Mouse (Mus musculus): Measurements from ENCODE around the gene Abcc3. TPM values are rescaled to one million over a fixed set of nuclear protein-coding genes. Genes with fewer than 3 reads are reported as not detected.
"Not testable (repeated sequence)": the region's sequence is repeated elsewhere in the genome, so short reads cannot be mapped to it uniquely, and the experiment has no call there.

Abcc3 gene
- polyA plus RNA-seq, 1 experiment from 2014 or later, result 7.7 TPM

DNA sequence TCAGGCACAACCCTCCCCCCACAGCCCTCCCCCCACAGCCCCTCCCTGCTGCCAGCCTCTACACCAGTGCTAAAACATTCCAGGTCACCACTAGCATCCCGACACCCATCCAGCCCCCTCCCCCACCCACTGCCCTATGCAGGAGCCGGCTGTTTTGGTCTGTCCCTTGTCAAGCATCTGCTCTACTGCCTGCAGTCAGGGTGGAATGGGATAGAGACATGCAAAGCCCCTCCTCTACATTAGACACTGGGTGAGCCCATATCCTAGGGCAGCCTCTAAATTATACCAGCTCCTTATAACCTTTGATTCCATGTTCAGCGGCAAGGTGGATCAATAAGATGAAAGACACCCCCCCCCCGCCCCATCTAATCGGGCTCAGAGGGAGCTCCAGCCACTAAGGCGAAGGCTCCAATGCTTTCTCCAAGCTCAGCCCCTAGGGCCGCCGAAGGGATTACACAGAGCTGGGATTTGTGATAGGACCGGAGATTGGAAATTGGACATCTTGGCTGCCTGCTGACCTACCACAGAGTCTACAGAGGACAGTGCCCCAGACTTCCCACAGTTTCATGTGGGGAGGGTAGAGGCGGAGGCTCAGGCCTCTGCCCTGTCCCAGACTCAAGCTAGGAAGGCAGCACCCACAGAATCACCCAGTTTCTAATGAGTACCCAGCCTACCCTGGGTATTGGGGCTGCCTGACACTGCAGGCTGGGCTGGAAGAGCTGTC is 26.4 kb upstream of the Abcc3 start:
- H3K4me1 ChIP-seq, result peaks cover 11% of the 10 kb centered on the region

DNA sequence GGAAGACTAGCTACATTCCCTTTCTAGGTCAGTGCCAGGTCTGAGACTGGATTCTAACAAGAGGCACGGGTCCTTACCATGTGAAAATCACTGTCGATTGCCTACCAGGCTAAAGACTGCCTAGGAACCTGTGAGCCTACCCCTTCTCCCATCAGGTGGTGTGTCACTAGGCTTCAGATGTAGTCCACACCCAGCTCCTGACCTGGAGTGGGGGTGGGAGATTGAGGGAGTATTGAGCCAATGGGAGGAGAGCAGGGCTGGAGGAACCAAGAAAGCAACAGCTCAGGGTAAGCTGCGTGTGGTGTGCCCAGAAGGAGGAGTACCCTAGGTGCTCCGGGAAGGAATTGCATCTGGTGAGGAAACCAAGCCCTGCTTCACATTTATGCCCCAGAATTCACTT is 21.2 kb upstream of the Abcc3 start:
- Histone ChIP-seq H3K27me3 (replicated peaks) (no peaks in the 10 kb centered on the region), H3K27ac (no peak overlapping the region), H3K9ac (no peak overlapping the region), H3K4me1 (peaks cover 17% of the 10 kb centered on the region), H3K36me3 (no peaks in the 10 kb centered on the region), H3K4me3 (replicated peaks) (no peak overlapping the region), H3K9me3 (no peaks in the 10 kb centered on the region), H3K4me2 (no peak overlapping the region)
- WGBS, result 43% methylated on average over 4 of the region's 4 CpGs
- ATAC-seq (ENCODE audit: insufficient read depth, low FRiP score, low read depth), result no peak

More for the DNA sequence above, 26.4 kb upstream of the Abcc3 start:
- Histone ChIP-seq H3K27me3 (replicated peaks) (no peaks in the 10 kb centered on the region), H3K36me3 (no peaks in the 10 kb centered on the region), H3K9ac (no peak overlapping the region), H3K4me3 (replicated peaks) (no peak overlapping the region), H3K9me3 (no peaks in the 10 kb centered on the region), H3K27ac (no peak overlapping the region), H3K4me2 (no peak overlapping the region)
- WGBS, result 60% methylated on average over 10 of the region's 10 CpGs
- no peak for ATAC-seq (ENCODE audit: insufficient read depth, low FRiP score, low read depth)

DNA sequence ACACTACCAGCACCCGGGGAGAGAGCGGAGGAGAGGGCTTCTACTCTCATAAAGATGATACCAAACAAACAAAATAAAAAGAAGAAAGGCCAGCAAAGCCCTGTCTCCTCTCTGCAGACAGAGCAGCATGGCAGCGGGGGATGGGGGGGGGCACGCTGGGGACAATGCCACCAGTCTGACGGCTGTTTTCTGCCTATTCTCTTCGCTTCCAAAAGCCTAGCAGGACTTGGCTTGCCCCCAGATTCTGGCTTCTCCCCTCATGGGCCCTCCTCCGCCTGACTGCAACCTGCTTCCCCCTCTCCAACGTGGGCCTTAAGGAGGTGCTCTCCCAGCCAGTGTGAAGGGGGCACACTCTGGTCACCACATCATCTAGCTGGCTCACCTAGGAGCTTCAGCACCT is 20.7 kb upstream of the Abcc3 start:
- no peaks in the 10 kb centered on the region for H3K36me3 ChIP-seq
- 0 out of 2 replicates have a peak, but pooled peaks have one; percentile 16 for ATAC-seq (ENCODE audit: insufficient read depth, low FRiP score, low read depth)
- 29% methylated on average over 8 of the region's 8 CpGs for WGBS
- H3K4me1 ChIP-seq, result peaks cover 18% of the 10 kb centered on the region
- no peaks in the 10 kb centered on the region for H3K27me3 ChIP-seq (replicated peaks)
- H3K4me3 ChIP-seq (replicated peaks), result no peak overlapping the region
- H3K27ac ChIP-seq, result no peak overlapping the region
- H3K4me2 ChIP-seq, result no peak overlapping the region
- no peaks in the 10 kb centered on the region for H3K9me3 ChIP-seq
- H3K9ac ChIP-seq, result no peak overlapping the region

DNA sequence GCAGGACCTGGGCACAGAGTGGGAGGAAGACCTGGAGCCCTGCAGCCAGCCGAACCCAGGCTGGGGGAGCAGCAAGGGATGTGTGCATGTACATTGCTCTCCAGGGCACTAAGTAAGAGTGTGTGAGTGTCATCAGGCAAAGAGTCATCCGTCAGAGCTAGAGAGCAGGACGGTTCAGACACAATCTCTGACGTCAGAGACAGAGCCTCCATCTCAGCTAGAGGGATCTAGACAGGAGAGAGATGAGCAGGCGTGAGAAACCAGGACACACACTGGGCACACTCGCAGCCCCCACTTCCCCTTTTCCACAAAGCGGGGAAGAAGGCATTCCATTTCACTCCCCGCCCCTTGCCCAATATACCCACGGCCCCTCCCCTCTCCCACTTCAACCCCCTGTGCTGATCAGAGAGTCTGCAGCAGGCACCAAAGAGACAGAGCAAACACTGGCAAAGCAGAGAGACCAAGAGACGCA is 20.2 kb upstream of the Abcc3 start:
- no peak overlapping the region for H3K27ac ChIP-seq
- peaks cover 19% of the 10 kb centered on the region for H3K4me1 ChIP-seq
- no peaks in the 10 kb centered on the region for H3K27me3 ChIP-seq (replicated peaks)
- no peak for ATAC-seq (ENCODE audit: insufficient read depth, low FRiP score, low read depth)
- no peak overlapping the region for H3K4me2 ChIP-seq
- H3K4me3 ChIP-seq (replicated peaks), result no peak overlapping the region
- no peaks in the 10 kb centered on the region for H3K9me3 ChIP-seq
- H3K9ac ChIP-seq, result no peak overlapping the region
- no peaks in the 10 kb centered on the region for H3K36me3 ChIP-seq
- WGBS, result 30% methylated on average over 10 of the region's 10 CpGs

DNA sequence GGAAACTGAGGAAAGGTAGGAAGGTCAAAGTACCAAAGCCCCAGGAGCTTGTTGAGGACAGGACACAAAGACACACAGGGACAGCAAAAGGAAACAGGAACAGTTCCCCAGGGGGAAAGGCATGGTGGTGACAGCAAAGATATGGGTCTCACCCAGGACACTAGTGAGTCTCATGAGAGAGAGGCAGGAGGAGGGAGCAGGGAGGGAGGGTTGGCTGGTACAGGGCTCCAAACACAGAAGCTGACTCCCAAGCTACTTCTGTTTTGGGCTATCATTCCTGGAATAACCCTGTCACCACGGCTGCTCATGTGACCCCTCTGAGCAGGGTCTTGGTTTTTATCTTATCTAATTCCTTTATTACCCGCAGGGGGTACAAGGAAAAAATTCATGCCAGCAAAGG is 19.8 kb upstream of the Abcc3 start:
- Histone ChIP-seq H3K4me2 (no peak overlapping the region), H3K9me3 (no peaks in the 10 kb centered on the region), H3K27ac (no peak overlapping the region), H3K27me3 (replicated peaks) (no peaks in the 10 kb centered on the region), H3K9ac (no peak overlapping the region), H3K4me1 (peaks cover 24% of the 10 kb centered on the region), H3K4me3 (replicated peaks) (no peak overlapping the region), H3K36me3 (no peaks in the 10 kb centered on the region)
- no peak for ATAC-seq (ENCODE audit: insufficient read depth, low FRiP score, low read depth)
- 24% methylated on average over 2 of the region's 2 CpGs for WGBS

DNA sequence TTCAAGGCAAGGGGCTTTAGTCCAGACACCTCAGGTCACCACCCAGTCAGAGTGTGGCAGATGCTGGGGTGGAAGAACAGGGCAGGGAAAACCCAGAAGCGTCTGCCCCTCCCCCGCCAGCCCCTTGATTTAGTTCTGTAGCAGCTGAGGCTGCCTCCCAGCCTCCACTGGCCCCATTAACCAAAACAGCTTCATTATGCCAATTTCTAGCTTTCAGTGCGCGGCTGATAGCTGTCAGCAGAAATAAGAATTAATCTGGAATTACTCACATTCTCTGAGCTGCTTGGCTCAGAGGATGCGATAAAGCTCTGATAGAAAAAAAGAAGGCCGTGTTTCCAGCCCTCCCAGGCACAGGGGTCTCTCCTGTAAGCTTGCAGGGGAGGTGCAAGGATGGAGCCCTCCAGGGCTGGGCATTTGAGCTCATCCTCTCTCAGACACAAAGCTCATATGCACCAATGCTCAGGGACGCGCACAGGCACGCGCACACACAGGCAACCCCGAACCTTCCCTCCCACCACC is 15.1 kb upstream of the Abcc3 start:
- no peak overlapping the region for H3K27ac ChIP-seq
- ATAC-seq (ENCODE audit: insufficient read depth, low FRiP score, low read depth), result no peak

DNA sequence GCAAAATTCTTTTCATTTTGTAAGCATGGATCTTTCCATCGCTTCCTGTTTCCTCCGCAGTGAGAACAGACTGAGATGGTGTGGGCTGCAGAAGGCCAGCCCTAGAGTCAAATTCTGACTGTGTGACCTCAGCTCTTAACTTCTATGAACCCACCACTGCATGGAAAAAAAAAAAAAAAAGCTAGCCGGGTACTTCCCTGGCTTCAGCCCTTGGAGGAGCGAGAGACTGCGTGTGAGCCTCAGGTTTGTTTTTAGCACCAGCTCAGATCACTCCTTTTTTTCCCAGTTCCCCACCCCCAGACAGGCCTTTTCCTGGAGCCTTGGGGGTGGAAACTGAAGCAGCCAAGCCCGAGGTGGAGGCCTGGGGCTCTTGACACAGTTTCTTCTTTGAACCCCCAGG is 12.6 kb upstream of the Abcc3 start:
- no peak for ATAC-seq (ENCODE audit: insufficient read depth, low FRiP score, low read depth)
- Histone ChIP-seq H3K4me3 (replicated peaks) (no peak overlapping the region), H3K27me3 (replicated peaks) (no peaks in the 10 kb centered on the region), H3K4me2 (no peak overlapping the region), H3K36me3 (no peaks in the 10 kb centered on the region), H3K27ac (no peak overlapping the region), H3K9ac (no peak overlapping the region), H3K9me3 (no peaks in the 10 kb centered on the region), H3K4me1 (peaks cover 29% of the 10 kb centered on the region)
- 47% methylated on average over 6 of the region's 6 CpGs for WGBS

More for the DNA sequence above, 15.1 kb upstream of the Abcc3 start:
- no peak overlapping the region for H3K4me2 ChIP-seq
- H3K9me3 ChIP-seq, result no peaks in the 10 kb centered on the region
- no peaks in the 10 kb centered on the region for H3K27me3 ChIP-seq (replicated peaks)
- H3K4me3 ChIP-seq (replicated peaks), result no peak overlapping the region
- H3K4me1 ChIP-seq, result peaks cover 30% of the 10 kb centered on the region
- no peak overlapping the region for H3K9ac ChIP-seq
- H3K36me3 ChIP-seq, result no peaks in the 10 kb centered on the region
- WGBS, result 44% methylated on average over 11 of the region's 11 CpGs

DNA sequence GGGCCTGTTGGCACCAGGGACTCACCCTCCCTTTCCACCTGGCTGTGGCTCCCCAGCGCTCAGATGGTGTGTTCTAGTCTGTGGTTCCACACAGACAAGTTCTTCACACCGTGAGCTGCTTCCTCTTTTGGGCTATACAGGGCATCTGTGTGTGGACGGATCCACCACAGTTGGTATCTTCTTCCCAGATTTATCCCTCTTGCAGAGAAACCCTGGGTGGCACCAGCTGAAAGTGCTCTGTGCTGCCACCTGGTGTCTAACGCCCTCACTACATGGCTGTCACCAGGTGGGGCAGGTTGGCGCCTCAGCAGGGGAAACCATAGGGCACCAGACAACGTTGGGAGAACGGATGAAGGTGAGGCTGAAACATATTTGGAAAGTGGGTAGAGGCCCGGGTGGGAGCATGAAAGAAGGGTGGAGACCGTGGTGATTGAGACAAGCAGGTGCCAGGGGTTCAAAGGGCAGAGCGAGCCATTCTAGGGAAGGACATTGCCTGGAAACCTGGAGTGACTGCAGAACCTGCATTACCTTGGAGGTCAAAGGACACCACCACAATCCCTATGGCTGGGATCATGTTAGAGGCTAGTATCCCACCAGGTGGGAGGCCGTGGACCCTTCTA is 12.0 kb upstream of the Abcc3 start:
- Histone ChIP-seq H3K36me3 (no peaks in the 10 kb centered on the region), H3K9me3 (no peaks in the 10 kb centered on the region), H3K27me3 (replicated peaks) (no peaks in the 10 kb centered on the region), H3K4me2 (no peak overlapping the region), H3K4me1 (peaks cover 29% of the 10 kb centered on the region), H3K4me3 (replicated peaks) (no peak overlapping the region), H3K27ac (peak overlapping the region; percentile 41), H3K9ac (no peak overlapping the region)
- peak; percentile 23; the same call in 1 of the 2 replicates for ATAC-seq (ENCODE audit: insufficient read depth, low FRiP score, low read depth)
- 23% methylated on average over 11 of the region's 11 CpGs for WGBS

DNA sequence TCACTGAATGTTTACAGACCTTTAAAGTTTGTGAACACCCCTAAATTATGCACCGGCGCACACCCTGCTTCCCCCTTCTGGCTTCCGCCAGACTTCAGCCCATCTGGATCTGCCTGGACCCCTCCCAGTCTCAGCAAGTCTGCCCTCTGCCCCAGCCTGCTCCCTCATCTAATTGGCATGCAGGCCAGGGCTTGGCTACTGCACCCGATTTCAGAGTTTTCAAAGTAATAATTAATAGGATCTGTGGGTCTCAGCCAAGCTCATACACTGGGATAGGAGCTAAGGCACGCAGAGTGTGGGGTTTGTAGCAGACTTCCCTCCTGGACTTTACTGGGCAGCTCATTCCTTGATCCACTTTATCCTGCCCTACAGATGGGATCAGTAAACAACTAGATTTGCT is 11.4 kb upstream of the Abcc3 start:
- Histone ChIP-seq H3K4me3 (replicated peaks) (no peak overlapping the region), H3K27me3 (replicated peaks) (no peaks in the 10 kb centered on the region), H3K9ac (no peak overlapping the region), H3K4me1 (peaks cover 26% of the 10 kb centered on the region), H3K9me3 (no peaks in the 10 kb centered on the region), H3K36me3 (no peaks in the 10 kb centered on the region), H3K4me2 (no peak overlapping the region), H3K27ac (peak overlapping the region; percentile 41)
- ATAC-seq (ENCODE audit: insufficient read depth, low FRiP score, low read depth), result peak; percentile 36; the same call in 1 of the 2 replicates
- 39% methylated on average over 5 of the region's 5 CpGs for WGBS

DNA sequence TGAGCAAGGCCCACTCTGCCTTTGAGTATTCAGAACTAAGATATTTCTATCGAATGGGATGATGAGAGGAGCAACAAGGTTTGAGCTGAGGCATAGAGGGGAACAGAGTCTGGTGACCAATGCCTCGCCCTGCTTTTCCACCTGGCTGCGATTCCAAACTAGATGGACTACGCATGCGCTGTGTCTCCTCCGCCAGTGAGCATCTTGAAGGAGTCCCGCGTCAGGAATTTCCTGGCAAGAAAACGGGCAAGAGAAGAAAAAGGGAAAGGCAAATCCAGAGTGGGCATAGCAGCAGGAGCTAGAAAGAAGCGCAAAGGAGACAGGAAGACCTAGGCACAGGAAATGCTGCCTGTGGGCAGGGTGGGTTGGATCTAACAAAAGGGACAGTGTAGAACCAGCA is 11.0 kb upstream of the Abcc3 start:
- Histone ChIP-seq H3K9ac (no peak overlapping the region), H3K4me3 (replicated peaks) (no peak overlapping the region), H3K4me2 (no peak overlapping the region), H3K27ac (no peak overlapping the region), H3K4me1 (peaks cover 24% of the 10 kb centered on the region), H3K27me3 (replicated peaks) (no peaks in the 10 kb centered on the region), H3K36me3 (no peaks in the 10 kb centered on the region), H3K9me3 (no peaks in the 10 kb centered on the region)
- WGBS, result 81% methylated on average over 10 of the region's 10 CpGs
- no peak for ATAC-seq (ENCODE audit: insufficient read depth, low FRiP score, low read depth)

DNA sequence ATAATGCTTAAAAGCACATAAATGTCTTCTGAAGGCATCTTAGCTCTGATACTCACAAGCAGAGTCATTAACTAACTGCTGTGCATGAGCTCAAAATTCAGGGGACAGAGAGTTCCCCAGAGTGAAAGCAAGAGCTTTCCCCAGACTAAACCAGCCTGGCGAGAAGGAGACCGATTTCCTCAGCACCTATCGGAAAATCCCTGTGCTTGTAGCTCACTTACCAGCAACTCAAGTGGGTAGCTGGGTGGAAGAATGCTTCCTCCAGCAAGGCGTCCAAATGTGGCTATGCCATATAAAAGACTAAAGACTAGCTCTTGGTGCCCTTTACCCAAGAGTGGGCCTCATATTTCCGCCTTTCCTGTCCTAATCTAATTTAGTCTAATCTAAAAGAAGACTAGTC is 9.9 kb upstream of the Abcc3 start:
- no peak overlapping the region for H3K9ac ChIP-seq
- H3K36me3 ChIP-seq, result no peaks in the 10 kb centered on the region
- no peaks in the 10 kb centered on the region for H3K27me3 ChIP-seq (replicated peaks)
- no peak overlapping the region for H3K27ac ChIP-seq
- H3K4me3 ChIP-seq (replicated peaks), result no peak overlapping the region
- ATAC-seq (ENCODE audit: insufficient read depth, low FRiP score, low read depth), result no peak
- no peak overlapping the region for H3K4me2 ChIP-seq
- 89% methylated on average over 5 of the region's 5 CpGs for WGBS
- no peaks in the 10 kb centered on the region for H3K9me3 ChIP-seq
- H3K4me1 ChIP-seq, result peaks cover 20% of the 10 kb centered on the region

DNA sequence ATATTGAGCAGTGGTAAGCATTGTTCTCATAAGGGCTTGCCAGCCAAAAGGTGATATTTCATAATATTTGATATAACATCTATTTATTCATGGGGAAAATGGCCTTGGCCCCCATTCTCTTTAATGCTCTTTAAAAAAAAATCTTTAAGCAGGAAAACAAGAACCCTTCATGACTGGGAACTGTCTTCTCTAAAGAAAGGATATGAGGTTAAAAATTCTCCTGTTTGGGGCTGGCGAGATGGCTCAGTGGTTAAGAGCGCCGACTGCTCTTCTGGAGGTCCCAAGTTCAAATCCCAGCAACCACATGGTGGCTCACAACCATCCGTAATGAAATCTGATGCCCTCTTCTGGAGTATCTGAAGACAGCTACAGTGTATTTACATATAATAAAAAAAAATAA is 9.2 kb upstream of the Abcc3 start:
- not testable (repeated sequence) for H3K9me3 ChIP-seq; H3K4me3 ChIP-seq (replicated peaks); H3K27me3 ChIP-seq (replicated peaks); ATAC-seq (ENCODE audit: insufficient read depth, low FRiP score, low read depth); H3K36me3 ChIP-seq; H3K27ac ChIP-seq; H3K9ac ChIP-seq; H3K4me2 ChIP-seq
- peaks cover 13% of the 10 kb centered on the region for H3K4me1 ChIP-seq
- WGBS, result 87% methylated on average over 4 of the region's 4 CpGs

Measured in stomach, embryonic 15.5 days (tissue).